ENCODE assay signal across 8 mouse cellular contexts in the genomic region with DNA sequence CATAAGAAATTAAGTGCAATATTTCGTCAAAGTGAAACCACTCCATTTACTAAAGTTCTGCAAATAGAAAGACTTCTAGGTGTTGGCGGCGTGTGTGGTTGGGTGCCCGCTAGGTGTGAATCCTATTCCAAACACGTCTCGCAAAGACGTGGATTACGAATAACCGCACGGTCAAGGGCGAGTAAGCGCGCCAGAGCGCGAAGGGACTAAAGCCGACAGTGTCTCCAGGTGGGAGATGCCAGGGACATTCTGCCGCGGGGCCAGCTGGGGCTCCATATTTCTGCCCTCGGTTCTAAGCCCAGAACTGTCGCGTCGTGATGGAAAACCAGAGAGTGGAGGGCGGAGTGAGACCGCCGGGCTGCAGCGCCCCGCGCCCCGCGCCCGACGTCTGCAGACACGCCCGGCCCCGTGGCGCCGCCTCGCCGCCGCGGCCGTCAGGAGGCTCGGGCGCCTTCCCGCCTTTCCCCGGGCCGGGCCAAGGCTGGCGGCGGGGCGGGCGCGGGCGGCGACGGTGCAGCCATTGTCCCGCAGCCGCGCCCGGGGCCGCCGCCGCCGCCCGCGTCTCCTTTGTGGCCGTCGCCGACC. TPM values are rescaled to one million over a fixed set of nuclear protein-coding genes. Genes with fewer than 3 reads are reported as not detected.
DNase-seq lines count a peak whose midpoint lies in the region; ATAC-seq and TF ChIP-seq lines count a peak whose summit lies in the region.

No protein-coding gene starts in this region.

- H3K9me3 ChIP-seq in CH12.LX (replicated peaks; ENCODE audit: low read length), result peaks cover 24% of the 10 kb centered on the region
- no peaks in the 10 kb centered on the region for H3K9me3 ChIP-seq in heart, embryonic 16.5 days (replicated peaks; ENCODE audit: control insufficient read depth, low read length)
- H3K9me3 ChIP-seq in neural tube, embryonic 14.5 days (ENCODE audit: control insufficient read depth, low read length), result no peaks in the 10 kb centered on the region

- no peak for TF ChIP-seq CTCF in CH12.LX (conservative IDR thresholded peaks at IDR 0.05 in 1 of 2, IDR thresholded peaks at IDR 0.05 in 1 of 2; ENCODE audit: low read depth in 2 of 2, low read length in 2 of 2)
- no peak for TF ChIP-seq CTCF in bone marrow macrophage, adult 2 months (IDR thresholded peaks at IDR 0.05; ENCODE audit: low read depth, low read length)

- no peaks in the 10 kb centered on the region for H3K36me3 ChIP-seq in CH12.LX (replicated peaks in 1 of 2; ENCODE audit: control insufficient read depth in 1 of 2, insufficient read depth in 1 of 2, low read length in 1 of 2)
- H3K36me3 ChIP-seq in heart, embryonic 16.5 days (ENCODE audit: control insufficient read depth, insufficient read depth), result no peaks in the 10 kb centered on the region
- H3K36me3 ChIP-seq in neural tube, embryonic 14.5 days (ENCODE audit: control insufficient read depth, insufficient read depth, low read length), result no peaks in the 10 kb centered on the region

- no peak for DNase-seq in CH12.LX (ENCODE audit: extremely low read depth)
- DNase-seq in kidney, postnatal 25 days, result peak; percentile 44 to 64
- DNase-seq in lung, adult 18-20 months, result peak; percentile 46 to 53
- DNase-seq in thymus, postnatal 25 days, result peak; percentile 53

- peak overlapping the region; percentile 27 for H3K9ac ChIP-seq in CH12.LX (ENCODE audit: insufficient read depth, low read depth)
- H3K9ac ChIP-seq in heart, embryonic 16.5 days (ENCODE audit: low read length), result peak overlapping the region; percentile 90
- H3K9ac ChIP-seq in neural tube, embryonic 14.5 days (replicated peaks; ENCODE audit: low read depth, low read length), result peak overlapping the region; percentile 90

- no peak for TF ChIP-seq POLR2A in CH12.LX (IDR thresholded peaks at IDR 0.05; ENCODE audit: low read depth, low read length)
- TF ChIP-seq POLR2A in bone marrow macrophage, adult 2 months (IDR thresholded peaks at IDR 0.05; ENCODE audit: borderline replicate concordance, low read depth, low read length), result no peak

- H3K4me1 ChIP-seq in CH12.LX (ENCODE audit: control insufficient read depth in 1 of 2, insufficient read depth in 2 of 2), result peaks cover 0 to 6% of the 10 kb centered on the region in 2 experiments; a peak in 1 of 4 replicates
- H3K4me1 ChIP-seq in bone marrow macrophage, adult 2 months (ENCODE audit: control insufficient read depth, insufficient read depth, low read length), result peaks cover 8% of the 10 kb centered on the region
- peaks cover 3% of the 10 kb centered on the region; the same call in 1 of the 2 replicates for H3K4me1 ChIP-seq in heart, embryonic 16.5 days (ENCODE audit: control insufficient read depth, insufficient read depth, low read length)
- no peaks in the 10 kb centered on the region for H3K4me1 ChIP-seq in neural tube, embryonic 14.5 days (ENCODE audit: control insufficient read depth, insufficient read depth, low read length)

- dilution Hi-C loops in CH12.LX (cut with MboI; ENCODE audit: extremely low pct_ligation_motif_present, extremely low pct_unique_long_range_greater_than_20kb, low sequenced_read_pairs), result no loop called here

- H3K27ac ChIP-seq in CH12.LX (ENCODE audit: insufficient read depth, low read depth), result no peak overlapping the region
- no peak overlapping the region for H3K27ac ChIP-seq in bone marrow macrophage, adult 2 months (ENCODE audit: insufficient read depth, low read depth, low read length)
- peak overlapping the region; percentile 85 for H3K27ac ChIP-seq in heart, embryonic 16.5 days (ENCODE audit: low read length)
- peak overlapping the region; percentile 82 for H3K27ac ChIP-seq in neural tube, embryonic 14.5 days (ENCODE audit: low read depth, low read length)

- H3K4me2 ChIP-seq in CH12.LX (ENCODE audit: insufficient read depth, low read depth, poor library complexity, severe bottlenecking), result peak overlapping the region; percentile 96
- peak overlapping the region; percentile 94 for H3K4me2 ChIP-seq in heart, embryonic 16.5 days (ENCODE audit: low read depth, low read length)
- H3K4me2 ChIP-seq in neural tube, embryonic 14.5 days (ENCODE audit: low read depth, low read length), result peak overlapping the region; percentile 64

- H3K79me2 ChIP-seq in CH12.LX (replicated peaks; ENCODE audit: control insufficient read depth, extremely low read depth, insufficient read depth, poor library complexity, severe bottlenecking), result no peaks in the 10 kb centered on the region

- H3K4me3 ChIP-seq in CH12.LX (replicated peaks in 1 of 3; ENCODE audit: low read depth in 2 of 3, low read length in 2 of 3, poor library complexity in 1 of 3), result peak overlapping the region; percentile 23 to 54 (median 38)
- peak overlapping the region; percentile 67 for H3K4me3 ChIP-seq in bone marrow macrophage, adult 2 months (ENCODE audit: insufficient read depth, low read length)
- H3K4me3 ChIP-seq in heart, embryonic 16.5 days (ENCODE audit: low read length), result peak overlapping the region; percentile 83
- H3K4me3 ChIP-seq in neural tube, embryonic 14.5 days (ENCODE audit: low read depth, low read length), result peak overlapping the region; percentile 75

- WGBS in heart, embryonic 16.5 days, result under 1% methylated on average over 55 of the region's 68 CpGs
- under 1% methylated on average over 32 of the region's 68 CpGs for WGBS in neural tube, embryonic 14.5 days

- ATAC-seq in erythroblast, adult 5-6 weeks (replicated peaks; ENCODE audit: low FRiP score, poor library complexity, severe bottlenecking), result peak; percentile 64
- peak; percentile 47 for ATAC-seq in heart, embryonic 16.5 days (replicated peaks; ENCODE audit: extremely low read depth, insufficient read depth, low FRiP score)
- ATAC-seq in neural tube, embryonic 14.5 days (ENCODE audit: low read depth), result peak; percentile 59

- TF ChIP-seq RAD21 in CH12.LX (IDR thresholded peaks at IDR 0.05; ENCODE audit: low read depth, low read length), result no peak

- no peak for TF ChIP-seq EP300 in CH12.LX (IDR thresholded peaks at IDR 0.05; ENCODE audit: low read length)

- peaks cover 40% of the 10 kb centered on the region for H3K27me3 ChIP-seq in CH12.LX (replicated peaks)
- H3K27me3 ChIP-seq in heart, embryonic 16.5 days (ENCODE audit: control insufficient read depth, insufficient read depth, low read length), result no peaks in the 10 kb centered on the region
- H3K27me3 ChIP-seq in neural tube, embryonic 14.5 days (ENCODE audit: control insufficient read depth, insufficient read depth, low read length), result no peaks in the 10 kb centered on the region

- in situ Hi-C loops in CH12.LX (cut with MboI; ENCODE audit: low pct_ligation_motif_present, low pct_unique_long_range_greater_than_20kb, low sequenced_read_pairs), result no loop called here

TF ChIP-seq in CH12.LX, 34 proteins besides CTCF, POLR2A, EP300 and RAD21:
- TF ChIP-seq SMC3 (IDR thresholded peaks at IDR 0.05; ENCODE audit: low read depth, low read length) (no peak), UBTF (IDR thresholded peaks at IDR 0.05; ENCODE audit: low read depth, low read length) (no peak; the same call in 1 of the 2 replicates), RCOR1 (conservative IDR thresholded peaks at IDR 0.05; ENCODE audit: low read depth, low read length) (no peak), SIN3A (IDR thresholded peaks at IDR 0.05; ENCODE audit: low read length) (no peak)

RNA-seq across cellular contexts. Expression of a gene that starts 0.9 kb away (rescaled TPM):
- total RNA-seq in CH12.LX (2012; rRNA removed), result 0.04 TPM in 1 of 2 replicates, not detected in the other
- 0.16 TPM in 1 of 2 replicates, not detected in the other for total RNA-seq in CH12.LX (2014; rRNA removed)
- polyA plus RNA-seq in CH12.LX (2012; ENCODE audit: insufficient read length, low read depth), result 0.11 TPM in 1 of 2 replicates, not detected in the other
- 3.6 and 4.4 TPM in 2 replicates for polyA plus RNA-seq in bone marrow macrophage, adult 2 months (2012; ENCODE audit: insufficient read depth, insufficient read length, missing spikeins)
- total RNA-seq in erythroblast, adult 5-6 weeks (2015; ENCODE audit: low replicate concordance), result 2.3 TPM in 1 of 2 replicates, not detected in the other
- 1.5 and 1.7 TPM in 2 replicates for total RNA-seq in erythroblast, adult 5-6 weeks (2017; ENCODE audit: low replicate concordance)
- polyA plus RNA-seq in heart, embryonic 16.5 days (2015; fragmentation: Nextera tagmentation; extraction: Ambion mirVana), result 10.1 and 11.3 TPM in 2 replicates
- polyA plus RNA-seq in neural tube, embryonic 14.5 days (2014; fragmentation: Nextera tagmentation; extraction: Ambion mirVana), result 16.8 and 18.0 TPM in 2 replicates

RNA-seq across cellular contexts. Expression of a gene that starts 41.6 kb away (rescaled TPM):
- 93.7 and 104 TPM in 2 replicates for total RNA-seq in CH12.LX (2012; rRNA removed)
- 124 and 134 TPM in 2 replicates for total RNA-seq in CH12.LX (2014; rRNA removed)
- polyA plus RNA-seq in CH12.LX (2012; ENCODE audit: insufficient read length, low read depth), result 135 and 157 TPM in 2 replicates
- polyA plus RNA-seq in bone marrow macrophage, adult 2 months (2012; ENCODE audit: insufficient read depth, insufficient read length, missing spikeins), result 70.2 and 76.9 TPM in 2 replicates
- 6.9 and 14.8 TPM in 2 replicates for total RNA-seq in erythroblast, adult 5-6 weeks (2015; ENCODE audit: low replicate concordance)
- 4.9 and 19.1 TPM in 2 replicates for total RNA-seq in erythroblast, adult 5-6 weeks (2017; ENCODE audit: low replicate concordance)
- polyA plus RNA-seq in heart, embryonic 16.5 days (2015; fragmentation: Nextera tagmentation; extraction: Ambion mirVana), result 36.9 and 41.7 TPM in 2 replicates
- 19.5 and 21.7 TPM in 2 replicates for polyA plus RNA-seq in neural tube, embryonic 14.5 days (2014; fragmentation: Nextera tagmentation; extraction: Ambion mirVana)

RNA-seq across cellular contexts. Expression of a gene that starts 41.9 kb away (rescaled TPM):
- 41.4 and 44.1 TPM in 2 replicates for total RNA-seq in CH12.LX (2012; rRNA removed)
- total RNA-seq in CH12.LX (2014; rRNA removed), result 73.3 and 76.9 TPM in 2 replicates
- 179 and 219 TPM in 2 replicates for polyA plus RNA-seq in CH12.LX (2012; ENCODE audit: insufficient read length, low read depth)
- polyA plus RNA-seq in bone marrow macrophage, adult 2 months (2012; ENCODE audit: insufficient read depth, insufficient read length, missing spikeins), result 137 and 148 TPM in 2 replicates
- 60.2 and 64.6 TPM in 2 replicates for total RNA-seq in erythroblast, adult 5-6 weeks (2015; ENCODE audit: low replicate concordance)
- 61.6 and 122 TPM in 2 replicates for total RNA-seq in erythroblast, adult 5-6 weeks (2017; ENCODE audit: low replicate concordance)
- 259 and 291 TPM in 2 replicates for polyA plus RNA-seq in heart, embryonic 16.5 days (2015; fragmentation: Nextera tagmentation; extraction: Ambion mirVana)
- polyA plus RNA-seq in neural tube, embryonic 14.5 days (2014; fragmentation: Nextera tagmentation; extraction: Ambion mirVana), result 231 and 265 TPM in 2 replicates

Comparison
In these comparisons a context has a peak if more than half of its experiments do, and no peak if none do; other contexts are left out.
1. H3K27ac ChIP-seq: peak in heart, embryonic 16.5 days (single experiment) and neural tube, embryonic 14.5 days (single experiment); none in CH12.LX (single experiment) and bone marrow macrophage, adult 2 months (single experiment).
2. H3K9ac ChIP-seq: peak in every context shown above with its lines; median percentile 90 in heart, embryonic 16.5 days; 90 in neural tube, embryonic 14.5 days; 27 in CH12.LX.
3. Peak in every context shown above with its lines, with median percentiles within 50 percentile points of each other: H3K4me2 ChIP-seq, H3K4me3 ChIP-seq and ATAC-seq.